In genomic region chr15:94628830-94629601, GRCm38 (mm10) we compare ENCODE assay signal across 8 mouse cellular contexts. TPM values are rescaled to one million over a fixed set of nuclear protein-coding genes. Genes with fewer than 3 reads are reported as not detected.
DNase-seq lines count a peak whose midpoint lies in the region; ATAC-seq lines count a peak whose summit lies in the region.

Gene Tmem117 (plus strand): TSS chr15:94629232.

- H3K4me3 ChIP-seq in liver, embryonic 16.5 days (ENCODE audit: low read depth, low read length), result peak within 1 kb of the TSS; percentile 53
- peak within 1 kb of the TSS; percentile 71 for H3K4me3 ChIP-seq in neural tube, embryonic 15.5 days (replicated peaks)

- H3K4me2 ChIP-seq in liver, embryonic 16.5 days (ENCODE audit: low read depth, low read length), result peak within 1 kb of the TSS; percentile 65
- H3K4me2 ChIP-seq in neural tube, embryonic 15.5 days, result peak within 1 kb of the TSS; percentile 95

- H3K36me3 ChIP-seq in liver, embryonic 16.5 days (ENCODE audit: control insufficient read depth, insufficient read depth), result no peaks in the 10 kb centered on the region
- no peaks in the 10 kb centered on the region for H3K36me3 ChIP-seq in neural tube, embryonic 15.5 days

- H3K4me1 ChIP-seq in liver, embryonic 16.5 days (ENCODE audit: control insufficient read depth, low read depth, low read length), result no peaks in the 10 kb centered on the region
- peaks cover 3% of the 10 kb centered on the region; the same call in 1 of the 2 replicates for H3K4me1 ChIP-seq in neural tube, embryonic 15.5 days

- H3K9ac ChIP-seq in liver, embryonic 16.5 days (ENCODE audit: low read depth, low read length), result no peak within 1 kb of the TSS
- peak within 1 kb of the TSS; percentile 88 for H3K9ac ChIP-seq in neural tube, embryonic 15.5 days (replicated peaks)

- WGBS in liver, embryonic 16.5 days (ENCODE audit: insufficient replicate concordance), result 1% methylated on average over 93 of the region's 96 CpGs
- WGBS in neural tube, embryonic 15.5 days, result under 1% methylated on average over 69 of the region's 96 CpGs

- H3K9me3 ChIP-seq in liver, embryonic 16.5 days (replicated peaks; ENCODE audit: control insufficient read depth, low read length), result no peaks in the 10 kb centered on the region
- H3K9me3 ChIP-seq in neural tube, embryonic 15.5 days (replicated peaks), result no peaks in the 10 kb centered on the region

- peaks cover 20% of the 10 kb centered on the region for H3K27me3 ChIP-seq in liver, embryonic 16.5 days (ENCODE audit: control insufficient read depth, insufficient read depth, low read depth, low read length)
- no peaks in the 10 kb centered on the region for H3K27me3 ChIP-seq in neural tube, embryonic 15.5 days (replicated peaks)

- 0 out of 2 replicates have a peak, but pooled peaks have one; percentile 5 for ATAC-seq in liver, embryonic 16.5 days (ENCODE audit: low read depth)
- ATAC-seq in neural tube, embryonic 15.5 days (ENCODE audit: low FRiP score), result peak; percentile 87

- peak; percentile 29 to 42 for DNase-seq in right cerebral cortex, postnatal 10 days (ENCODE audit: low spot score in 2 of 2)
- no peak for DNase-seq in right cerebral cortex, adult 18-20 months
- peak; percentile 50 for DNase-seq in embryo, embryonic 10.5 days (ENCODE audit: low spot score)
- DNase-seq in heart, adult 18-20 months, result peak; percentile 30 to 35
- DNase-seq in kidney, adult 11 months, result peak; percentile 68
- DNase-seq in spleen, postnatal 14 days (ENCODE audit: low spot score in 2 of 2), result no peak

- no peak within 1 kb of the TSS for H3K27ac ChIP-seq in liver, embryonic 16.5 days (ENCODE audit: low read length)
- peak within 1 kb of the TSS; percentile 75 for H3K27ac ChIP-seq in neural tube, embryonic 15.5 days (replicated peaks)

RNA-seq across cellular contexts. Expression of gene Tmem117, which starts in this region (rescaled TPM):
- total RNA-seq in heart, adult 18-20 months (2021), result 10 to 100 TPM; 12.0 to 12.9 TPM
- polyA plus RNA-seq in liver, embryonic 16.5 days (2015; fragmentation: Nextera tagmentation; extraction: Ambion mirVana), result 0.09 and 0.19 TPM in 2 replicates
- polyA plus RNA-seq in neural tube, embryonic 15.5 days (2015; fragmentation: Nextera tagmentation; extraction: Ambion mirVana), result 19.3 and 22.1 TPM in 2 replicates

Comparison
In these comparisons a context has a peak if more than half of its experiments do, and no peak if none do; other contexts are left out.
1. RNA of gene Tmem117 (polyA plus RNA-seq): 19.3 to 22.1 TPM in neural tube, embryonic 15.5 days; 0.09 to 0.19 TPM in liver, embryonic 16.5 days; every median in the first group is over 10 times any median in the second.
2. DNase-seq: peak in right cerebral cortex, postnatal 10 days (2 of 2), embryo, embryonic 10.5 days (single experiment), heart, adult 18-20 months (2 of 2) and kidney, adult 11 months (single experiment); none in right cerebral cortex, adult 18-20 months (single experiment) and spleen, postnatal 14 days (0 of 2).
3. Peak in ATAC-seq, H3K4me3 ChIP-seq and H3K4me2 ChIP-seq in liver, embryonic 16.5 days; RNA of the gene not detected or under 1 TPM.